Mouse (Mus musculus) neural tube, embryonic 12.5 days (tissue): ENCODE results near the gene Itga6. TPM values are rescaled to one million over a fixed set of nuclear protein-coding genes. Genes with fewer than 3 reads are reported as not detected.

Experiments
- ATAC-seq: fragments of 200-750 bp; cut with Nextera tagmentation; 2 replicates; pipeline ENCODE4 v1.8.0; 2017; ENCODE audit warnings: low read depth, mild to moderate bottlenecking, moderate TSS enrichment, moderate library complexity; ENCODE audit not compliant: low FRiP score
- H3K27ac ChIP-seq: fragments of 300-500 bp; sonication (generic); 2 replicates; pipeline ENCODE4 v1.5.1; 2016
- H3K27me3 ChIP-seq: fragments of 300-500 bp; sonication (generic); replicated peaks from 2 replicates; pipeline ENCODE4 v1.6.1; 2016; ENCODE audit warnings: mild to moderate bottlenecking
- H3K36me3 ChIP-seq: fragments of 300-500 bp; sonication (generic); 2 replicates; pipeline ENCODE4 v1.6.1; 2016; ENCODE audit warnings: mild to moderate bottlenecking
- H3K4me1 ChIP-seq: fragments of 300-500 bp; sonication (generic); 2 replicates; pipeline ENCODE4 v1.6.1; 2016
- H3K4me2 ChIP-seq: fragments of 300-500 bp; sonication (generic); replicated peaks from 2 replicates; pipeline ENCODE4 v1.6.1; 2016; ENCODE audit warnings: mild to moderate bottlenecking
- H3K4me3 ChIP-seq: fragments of 300-500 bp; sonication (generic); 2 replicates; pipeline ENCODE4 v1.5.1; 2016
- H3K9ac ChIP-seq: fragments of 300-500 bp; sonication (generic); 2 replicates; pipeline ENCODE4 v1.6.1; 2016; ENCODE audit warnings: mild to moderate bottlenecking
- H3K9me3 ChIP-seq: fragments of 300-500 bp; sonication (generic); 2 replicates; pipeline ENCODE4 v1.6.1; 2016; ENCODE audit warnings: mild to moderate bottlenecking
- WGBS: fragments of 180-500 bp; shearing (Covaris S2); methylation state at CpG from one replicate; pipeline ENCODE4 v1.1.7; 2016; 5-methylcytosine and 5-hydroxymethylcytosine counted together
- polyA plus RNA-seq: library from polyadenylated mRNA; unstranded; fragments of >200 nt; fragmentation: Nextera tagmentation; extraction: Ambion mirVana; gene quantifications from 2 replicates; pipeline ENCODE4 v1.2.1, GENCODE M21; 2016

Gene Itga6
- 31.3 and 35.7 TPM in 2 replicates for polyA plus RNA-seq

GRCm38 (mm10) chr2:71745610-71746374 is at the start of gene Itga6:
Gene Itga6 (plus strand): TSS chr2:71745616.
- ATAC-seq = no peak
- H3K4me3 ChIP-seq = no peak within 1 kb of the TSS
- 62% methylated on average over 6 of the region's 6 CpGs for WGBS
- H3K36me3 ChIP-seq = no peaks in the 10 kb centered on the region
- no peaks in the 10 kb centered on the region for H3K9me3 ChIP-seq
- H3K4me2 ChIP-seq = peak within 1 kb of the TSS; percentile 16; the same call in 1 of the 2 replicates
- H3K4me1 ChIP-seq = peaks cover 30% of the 10 kb centered on the region
- 0 out of 2 replicates have a peak, but pooled peaks cover 4% of the 10 kb centered on the region for H3K27me3 ChIP-seq
- no peak within 1 kb of the TSS for H3K27ac ChIP-seq
- no peak within 1 kb of the TSS for H3K9ac ChIP-seq

GRCm38 (mm10) chr2:71696776-71697175 is 48.6 kb upstream of the Itga6 start:
- no peaks in the 10 kb centered on the region for H3K4me1 ChIP-seq
- ATAC-seq = no peak
- 91% methylated on average over 1 of the region's 1 CpGs for WGBS

GRCm38 (mm10) chr2:71697408-71698336 is 47.7 kb upstream of the Itga6 start:
- no peak overlapping the region for H3K4me2 ChIP-seq
- H3K27ac ChIP-seq = no peak overlapping the region
- H3K4me1 ChIP-seq = no peaks in the 10 kb centered on the region
- 72% methylated on average over 8 of the region's 8 CpGs for WGBS
- no peaks in the 10 kb centered on the region for H3K36me3 ChIP-seq
- ATAC-seq = no peak
- no peaks in the 10 kb centered on the region for H3K9me3 ChIP-seq
- no peak overlapping the region for H3K9ac ChIP-seq
- no peaks in the 10 kb centered on the region for H3K27me3 ChIP-seq
- H3K4me3 ChIP-seq = no peak overlapping the region

More at GRCm38 (mm10) chr2:71696776-71697175, 48.6 kb upstream of the Itga6 start:
- Histone ChIP-seq H3K36me3 (no peaks in the 10 kb centered on the region), H3K9ac (no peak overlapping the region), H3K27me3 (no peaks in the 10 kb centered on the region), H3K9me3 (no peaks in the 10 kb centered on the region), H3K4me3 (no peak overlapping the region), H3K27ac (no peak overlapping the region), H3K4me2 (no peak overlapping the region)

GRCm38 (mm10) chr2:71698366-71698765 is 47.0 kb upstream of the Itga6 start:
- H3K4me1 ChIP-seq = no peaks in the 10 kb centered on the region
- H3K36me3 ChIP-seq = no peaks in the 10 kb centered on the region
- no peak overlapping the region for H3K4me3 ChIP-seq
- H3K27ac ChIP-seq = no peak overlapping the region
- WGBS = 84% methylated on average over 6 of the region's 6 CpGs
- H3K9ac ChIP-seq = no peak overlapping the region
- no peaks in the 10 kb centered on the region for H3K27me3 ChIP-seq
- no peak overlapping the region for H3K4me2 ChIP-seq
- no peak for ATAC-seq
- no peaks in the 10 kb centered on the region for H3K9me3 ChIP-seq

GRCm38 (mm10) chr2:71698942-71699341 is 46.5 kb upstream of the Itga6 start:
- no peaks in the 10 kb centered on the region for H3K4me1 ChIP-seq
- H3K9ac ChIP-seq = no peak overlapping the region
- no peak overlapping the region for H3K4me3 ChIP-seq
- H3K27ac ChIP-seq = no peak overlapping the region
- 36% methylated on average over 7 of the region's 7 CpGs for WGBS
- H3K36me3 ChIP-seq = no peaks in the 10 kb centered on the region
- no peaks in the 10 kb centered on the region for H3K9me3 ChIP-seq
- ATAC-seq = no peak
- no peaks in the 10 kb centered on the region for H3K27me3 ChIP-seq
- H3K4me2 ChIP-seq = no peak overlapping the region

GRCm38 (mm10) chr2:71701341-71701740 is 44.1 kb upstream of the Itga6 start:
- 91% methylated on average over 3 of the region's 3 CpGs for WGBS
- Histone ChIP-seq H3K36me3 (no peaks in the 10 kb centered on the region), H3K27ac (no peak overlapping the region), H3K9ac (no peak overlapping the region), H3K9me3 (no peaks in the 10 kb centered on the region), H3K4me1 (no peaks in the 10 kb centered on the region), H3K27me3 (no peaks in the 10 kb centered on the region), H3K4me2 (no peak overlapping the region), H3K4me3 (no peak overlapping the region)
- no peak for ATAC-seq

- Histone ChIP-seq H3K27ac (no peak overlapping the region), H3K9ac (no peak overlapping the region), H3K9me3 (no peaks in the 10 kb centered on the region), H3K27me3 (no peaks in the 10 kb centered on the region), H3K4me1 (no peaks in the 10 kb centered on the region), H3K36me3 (no peaks in the 10 kb centered on the region), H3K4me2 (no peak overlapping the region), H3K4me3 (no peak overlapping the region)
- WGBS = 79% methylated on average over 5 of the region's 5 CpGs
- no peak for ATAC-seq
Observed at GRCm38 (mm10) chr2:71704309-71704708, 41.1 kb upstream of the Itga6 start.

- Histone ChIP-seq H3K9ac (no peak overlapping the region), H3K27me3 (no peaks in the 10 kb centered on the region)
- 90% methylated on average over 5 of the region's 5 CpGs for WGBS
Observed at GRCm38 (mm10) chr2:71708886-71709285, 36.5 kb upstream of the Itga6 start.

GRCm38 (mm10) chr2:71711640-71712039 is 33.8 kb upstream of the Itga6 start:
- WGBS = 73% methylated on average over 2 of the region's 2 CpGs
- H3K27ac ChIP-seq = no peak overlapping the region
- H3K27me3 ChIP-seq = no peaks in the 10 kb centered on the region
- H3K9ac ChIP-seq = no peak overlapping the region
- no peak overlapping the region for H3K4me2 ChIP-seq
- H3K4me1 ChIP-seq = no peaks in the 10 kb centered on the region
- no peak for ATAC-seq
- no peaks in the 10 kb centered on the region for H3K9me3 ChIP-seq
- H3K36me3 ChIP-seq = no peaks in the 10 kb centered on the region
- no peak overlapping the region for H3K4me3 ChIP-seq

More at GRCm38 (mm10) chr2:71708886-71709285, 36.5 kb upstream of the Itga6 start:
- Histone ChIP-seq H3K27ac (no peak overlapping the region), H3K4me2 (no peak overlapping the region), H3K4me1 (no peaks in the 10 kb centered on the region), H3K9me3 (no peaks in the 10 kb centered on the region), H3K36me3 (no peaks in the 10 kb centered on the region), H3K4me3 (no peak overlapping the region)
- ATAC-seq = no peak

- Histone ChIP-seq H3K27me3 (no peaks in the 10 kb centered on the region), H3K27ac (no peak overlapping the region), H3K9me3 (no peaks in the 10 kb centered on the region), H3K9ac (no peak overlapping the region), H3K36me3 (no peaks in the 10 kb centered on the region), H3K4me2 (no peak overlapping the region), H3K4me3 (no peak overlapping the region), H3K4me1 (peaks cover 7% of the 10 kb centered on the region; the same call in 1 of the 2 replicates)
- WGBS = 90% methylated on average over 5 of the region's 5 CpGs
- ATAC-seq = no peak
Observed at GRCm38 (mm10) chr2:71714416-71714815, 31.0 kb upstream of the Itga6 start.

- 18% methylated on average over 9 of the region's 9 CpGs for WGBS
- no peak overlapping the region for H3K27ac ChIP-seq
Observed at GRCm38 (mm10) chr2:71719005-71719386, 26.4 kb upstream of the Itga6 start.

GRCm38 (mm10) chr2:71719387-71720034 is 25.9 kb upstream of the Itga6 start:
- no peaks in the 10 kb centered on the region for H3K27me3 ChIP-seq
- no peak overlapping the region for H3K9ac ChIP-seq
- 46% methylated on average over 5 of the region's 5 CpGs for WGBS
- H3K27ac ChIP-seq = no peak overlapping the region
- peaks cover 11% of the 10 kb centered on the region; the same call in 1 of the 2 replicates for H3K4me1 ChIP-seq
- no peak overlapping the region for H3K4me2 ChIP-seq
- no peaks in the 10 kb centered on the region for H3K9me3 ChIP-seq
- no peaks in the 10 kb centered on the region for H3K36me3 ChIP-seq
- no peak overlapping the region for H3K4me3 ChIP-seq
- no peak for ATAC-seq

More at GRCm38 (mm10) chr2:71719005-71719386, 26.4 kb upstream of the Itga6 start:
- no peak for ATAC-seq
- Histone ChIP-seq H3K9ac (no peak overlapping the region), H3K4me3 (no peak overlapping the region), H3K36me3 (no peaks in the 10 kb centered on the region), H3K9me3 (no peaks in the 10 kb centered on the region), H3K27me3 (no peaks in the 10 kb centered on the region), H3K4me2 (no peak overlapping the region), H3K4me1 (peaks cover 11% of the 10 kb centered on the region; the same call in 1 of the 2 replicates)
